ENCODE assay signal across 11 mouse cellular contexts in the genomic region with DNA sequence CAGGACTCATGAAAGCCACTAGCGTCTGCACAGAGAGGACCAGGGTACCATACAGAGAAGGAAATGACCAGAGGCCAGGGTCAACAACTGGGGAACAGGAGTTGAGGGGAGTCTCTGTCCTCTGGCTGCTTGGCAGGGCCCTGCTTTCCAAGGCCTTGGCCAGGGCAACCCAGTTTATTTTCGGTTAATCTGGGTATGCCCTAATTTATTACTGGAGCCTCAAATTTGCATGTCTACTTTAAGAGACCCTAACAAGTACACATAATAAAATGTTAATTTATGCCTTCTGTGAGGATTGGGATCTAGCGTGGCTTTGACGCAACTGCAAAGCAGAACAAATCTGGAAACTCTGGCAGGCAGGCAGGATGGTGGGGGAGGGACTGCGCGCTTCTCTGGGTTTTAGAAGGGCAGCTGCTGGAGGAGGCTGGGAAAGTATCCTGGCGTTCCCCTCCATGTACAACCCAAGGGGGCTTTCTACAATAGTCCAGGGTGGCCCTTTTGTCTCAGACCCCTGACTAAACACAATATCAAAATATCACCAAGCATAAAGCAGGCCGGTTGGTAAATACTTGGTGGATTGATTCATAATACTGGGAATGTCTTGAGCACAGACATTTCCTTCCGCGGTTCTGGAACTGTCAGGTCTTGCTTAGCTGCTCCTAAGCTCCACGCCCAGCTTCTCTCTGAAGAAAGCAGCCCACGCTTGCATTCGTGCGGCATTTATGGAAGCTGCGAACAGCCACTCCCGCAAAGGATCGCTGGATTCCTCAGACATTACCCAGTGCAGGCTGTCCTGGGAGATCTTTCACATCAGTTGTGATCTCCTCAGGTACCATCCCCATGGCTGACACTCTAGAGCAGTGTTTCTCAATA.
DNase-seq lines count a peak whose midpoint lies in the region; ATAC-seq and TF ChIP-seq lines count a peak whose summit lies in the region.
"Had no signal": no experiment of that assay in that cellular context is flagged by ENCODE, and none has a peak within 500 bp of the region (broad histone marks: within the 10 kb centered on the region; RNA-seq: fewer than 3 reads in every experiment).

No protein-coding gene starts in this region.

- H3K4me1 ChIP-seq in neural tube, embryonic 12.5 days = peaks cover 7% of the 10 kb centered on the region
- peaks cover 5% of the 10 kb centered on the region; the same call in 1 of the 2 replicates for H3K4me1 ChIP-seq in neural tube, embryonic 15.5 days
- 0 out of 2 replicates have a peak, but pooled peaks cover 6% of the 10 kb centered on the region for H3K4me1 ChIP-seq in hindbrain, postnatal 0 days (ENCODE audit: insufficient read depth, low read length)
- no peaks in the 10 kb centered on the region for H3K4me1 ChIP-seq in liver, embryonic 12.5 days
- H3K4me1 ChIP-seq: limb, embryonic 12.5 days had no signal

- H3K27me3 ChIP-seq in neural tube, embryonic 12.5 days (replicated peaks) = no peaks in the 10 kb centered on the region
- no peaks in the 10 kb centered on the region for H3K27me3 ChIP-seq in neural tube, embryonic 15.5 days (replicated peaks)
- H3K27me3 ChIP-seq in hindbrain, postnatal 0 days (ENCODE audit: insufficient read depth, low read length) = no peaks in the 10 kb centered on the region
- H3K27me3 ChIP-seq in liver, embryonic 12.5 days (replicated peaks) = no peaks in the 10 kb centered on the region
- H3K27me3 ChIP-seq: heart, embryonic 12.5 days had no signal

- no peaks in the 10 kb centered on the region for H3K36me3 ChIP-seq in neural tube, embryonic 12.5 days
- no peaks in the 10 kb centered on the region for H3K36me3 ChIP-seq in neural tube, embryonic 15.5 days
- H3K36me3 ChIP-seq in hindbrain, postnatal 0 days (ENCODE audit: insufficient read depth, low read length) = no peaks in the 10 kb centered on the region
- no peaks in the 10 kb centered on the region for H3K36me3 ChIP-seq in liver, embryonic 12.5 days
- H3K36me3 ChIP-seq: heart, embryonic 12.5 days; limb, embryonic 12.5 days had no signal

- H3K9ac ChIP-seq in neural tube, embryonic 12.5 days = no peak overlapping the region
- H3K9ac ChIP-seq in neural tube, embryonic 15.5 days (replicated peaks) = no peak overlapping the region
- H3K9ac ChIP-seq in hindbrain, postnatal 0 days (replicated peaks; ENCODE audit: low read length) = no peak overlapping the region
- no peak overlapping the region for H3K9ac ChIP-seq in liver, embryonic 12.5 days
- H3K9ac ChIP-seq: heart, embryonic 12.5 days; limb, embryonic 12.5 days had no signal

- no peak overlapping the region for H3K27ac ChIP-seq in neural tube, embryonic 12.5 days
- H3K27ac ChIP-seq in neural tube, embryonic 15.5 days (replicated peaks) = no peak overlapping the region
- H3K27ac ChIP-seq in hindbrain, postnatal 0 days = no peak overlapping the region
- H3K27ac ChIP-seq in liver, embryonic 12.5 days = no peak overlapping the region
- H3K27ac ChIP-seq: limb, embryonic 12.5 days had no signal

- ATAC-seq in neural tube, embryonic 12.5 days (ENCODE audit: low FRiP score, low read depth) = peak; percentile 62; the same call in 1 of the 2 replicates
- ATAC-seq in neural tube, embryonic 15.5 days (ENCODE audit: low FRiP score) = no peak; the same call in 1 of the 2 replicates
- peak; percentile 60 for ATAC-seq in hindbrain, postnatal 0 days
- ATAC-seq in liver, embryonic 12.5 days = no peak
- ATAC-seq in monocyte, adult 5-6 weeks (replicated peaks; ENCODE audit: insufficient number of reproducible peaks, low FRiP score, low TSS enrichment, poor library complexity, severe bottlenecking) = no peak

- H3K9me3 ChIP-seq in neural tube, embryonic 12.5 days = no peaks in the 10 kb centered on the region
- H3K9me3 ChIP-seq in neural tube, embryonic 15.5 days (replicated peaks) = no peaks in the 10 kb centered on the region
- no peaks in the 10 kb centered on the region for H3K9me3 ChIP-seq in hindbrain, postnatal 0 days (ENCODE audit: low read length)
- no peaks in the 10 kb centered on the region for H3K9me3 ChIP-seq in liver, embryonic 12.5 days (replicated peaks)
- H3K9me3 ChIP-seq: heart, embryonic 12.5 days; limb, embryonic 12.5 days had no signal

- no peak overlapping the region for H3K4me2 ChIP-seq in neural tube, embryonic 12.5 days (replicated peaks)
- no peak overlapping the region for H3K4me2 ChIP-seq in neural tube, embryonic 15.5 days
- H3K4me2 ChIP-seq in hindbrain, postnatal 0 days (ENCODE audit: low read depth, low read length) = no peak overlapping the region
- H3K4me2 ChIP-seq in liver, embryonic 12.5 days = no peak overlapping the region
- H3K4me2 ChIP-seq: heart, embryonic 12.5 days; limb, embryonic 12.5 days had no signal

- 59% methylated on average over 17 of the region's 17 CpGs for WGBS in neural tube, embryonic 12.5 days
- WGBS in neural tube, embryonic 15.5 days = 50% methylated on average over 17 of the region's 17 CpGs
- WGBS in hindbrain, postnatal 0 days = 54% methylated on average over 17 of the region's 17 CpGs
- 77% methylated on average over 17 of the region's 17 CpGs for WGBS in liver, embryonic 12.5 days (ENCODE audit: insufficient replicate concordance)

- H3K4me3 ChIP-seq in neural tube, embryonic 12.5 days = no peak overlapping the region
- no peak overlapping the region for H3K4me3 ChIP-seq in neural tube, embryonic 15.5 days (replicated peaks)
- no peak overlapping the region for H3K4me3 ChIP-seq in hindbrain, postnatal 0 days (ENCODE audit: low read length)
- no peak overlapping the region for H3K4me3 ChIP-seq in liver, embryonic 12.5 days
- H3K4me3 ChIP-seq: heart, embryonic 12.5 days; limb, embryonic 12.5 days had no signal

- intact Hi-C loops in left cerebral cortex, postnatal 14 days (cut with DNase I) = loop anchor here (2.0 to 5.0 kb wide), 3 partner anchors 17 to 229 kb away; a partner anchor contains a TSS

- DNase-seq in hindbrain, postnatal 0 days (ENCODE audit: low spot score) = peak; percentile 39
- peak; percentile 81 to 86 for DNase-seq in left cerebral cortex, postnatal 14 days (ENCODE audit: low spot score in 2 of 2)
- DNase-seq in right cerebral cortex, postnatal 4 days = peak; percentile 65
- DNase-seq in adrenal gland, adult 8-10 months = no peak
- DNase-seq: cerebellum, adult 18-20 months had no signal

- no peak for TF ChIP-seq CTCF in hindbrain, postnatal 0 days (IDR thresholded peaks at IDR 0.05; ENCODE audit: low read depth)

Comparison
In these comparisons a context has a peak if more than half of its experiments do, and no peak if none do; other contexts are left out.
1. ATAC-seq: peak in neural tube, embryonic 12.5 days (single experiment) and hindbrain, postnatal 0 days (single experiment); none in neural tube, embryonic 15.5 days (single experiment), liver, embryonic 12.5 days (single experiment) and monocyte, adult 5-6 weeks (single experiment).